Mouse (Mus musculus): ENCODE measurements at regions not wholly inside any gene's neighbourhood (a gene's known extent, or its start where the extent isn't known, plus 50 kb on each side); places are given as distances from the start of the nearest gene placed in this dataset.

DNA sequence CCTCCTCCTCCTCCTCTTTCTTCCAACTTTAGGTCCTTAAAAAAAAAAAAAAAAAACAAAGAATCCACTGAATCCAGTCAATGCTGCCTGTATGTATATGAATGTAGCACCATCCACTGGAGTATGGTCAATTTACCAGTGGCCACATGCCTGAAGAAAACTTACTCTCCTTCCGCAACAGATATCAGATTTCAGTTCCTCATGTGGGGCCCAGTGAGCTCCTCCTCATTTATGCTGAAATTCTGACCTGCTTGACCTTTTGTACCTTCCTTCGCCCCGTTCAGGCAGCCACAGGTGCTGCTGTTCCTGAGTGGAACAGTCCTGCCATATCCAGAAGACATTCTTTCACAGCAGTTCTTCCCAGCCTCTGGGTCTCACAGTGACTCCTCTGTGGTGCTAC is 161.8 kb upstream of the Vrk2 start:
- H3K9ac ChIP-seq (ENCODE audit: insufficient read depth, low read depth, low read length, poor library complexity, severe bottlenecking): no peak overlapping the region
- in situ Hi-C loops (cut with MboI; ENCODE audit: low sequenced_read_pairs in 2 of 2, unreplicated experiment in 2 of 2): no loop called here
- no peak for DNase-seq (ENCODE audit: low read depth, low spot score)
- no peaks in the 10 kb centered on the region for H3K9me3 ChIP-seq (ENCODE audit: control insufficient read depth, insufficient read depth, low read depth, low read length)
- H3K27ac ChIP-seq (ENCODE audit: insufficient read depth, low read depth, low read length, poor library complexity, severe bottlenecking): no peak overlapping the region
- no peak for TF ChIP-seq ZNF384 (IDR thresholded peaks at IDR 0.05; ENCODE audit: low read depth, low read length)
- TF ChIP-seq CHD2 (IDR thresholded peaks at IDR 0.05; ENCODE audit: low read depth, low read length): no peak
- TF ChIP-seq MAFK (IDR thresholded peaks at IDR 0.05; ENCODE audit: insufficient read depth, low read depth, low read length): no peak
- no peak for TF ChIP-seq ZC3H11A (IDR thresholded peaks at IDR 0.05; ENCODE audit: borderline replicate concordance, low read depth, low read length)
- TF ChIP-seq HCFC1 (IDR thresholded peaks at IDR 0.05; ENCODE audit: borderline replicate concordance, insufficient read depth, low read length): no peak
- H3K36me3 ChIP-seq (ENCODE audit: control insufficient read depth, insufficient read depth, low read length, poor library complexity, severe bottlenecking): no peaks in the 10 kb centered on the region
- no peak overlapping the region for H3K4me3 ChIP-seq (ENCODE audit: insufficient read depth in 1 of 2, low read depth in 1 of 2, low read length in 2 of 2, poor library complexity in 1 of 2, severe bottlenecking in 1 of 2)
- H3K4me1 ChIP-seq (ENCODE audit: control insufficient read depth in 2 of 2, insufficient read depth in 2 of 2, low read length in 2 of 2, poor library complexity in 1 of 2): 0 out of 4 replicates have a peak, but pooled peaks cover 3 to 5% of the 10 kb centered on the region in 2 experiments

GRCm38 (mm10) chr11:26753616-26754015 is 159.8 kb upstream of the Vrk2 start:
- TF ChIP-seq ZNF384 (IDR thresholded peaks at IDR 0.05; ENCODE audit: low read depth, low read length) (no peak), HCFC1 (IDR thresholded peaks at IDR 0.05; ENCODE audit: borderline replicate concordance, insufficient read depth, low read length) (no peak), MAFK (IDR thresholded peaks at IDR 0.05; ENCODE audit: insufficient read depth, low read depth, low read length) (no peak), CHD2 (IDR thresholded peaks at IDR 0.05; ENCODE audit: low read depth, low read length) (no peak), ZC3H11A (IDR thresholded peaks at IDR 0.05; ENCODE audit: borderline replicate concordance, low read depth, low read length) (no peak)
- DNase-seq (ENCODE audit: low read depth, low spot score): peak; percentile 17
- in situ Hi-C loops (cut with MboI; ENCODE audit: low sequenced_read_pairs in 2 of 2, unreplicated experiment in 2 of 2): no loop called here
- H3K36me3 ChIP-seq (ENCODE audit: control insufficient read depth, insufficient read depth, low read length, poor library complexity, severe bottlenecking): no peaks in the 10 kb centered on the region
- no peak overlapping the region for H3K9ac ChIP-seq (ENCODE audit: insufficient read depth, low read depth, low read length, poor library complexity, severe bottlenecking)
- H3K4me3 ChIP-seq (ENCODE audit: insufficient read depth in 1 of 2, low read depth in 1 of 2, low read length in 2 of 2, poor library complexity in 1 of 2, severe bottlenecking in 1 of 2): no peak overlapping the region
- no peaks in the 10 kb centered on the region for H3K9me3 ChIP-seq (ENCODE audit: control insufficient read depth, insufficient read depth, low read depth, low read length)
- H3K27ac ChIP-seq (ENCODE audit: insufficient read depth, low read depth, low read length, poor library complexity, severe bottlenecking): no peak overlapping the region
- 0 out of 4 replicates have a peak, but pooled peaks cover 3 to 5% of the 10 kb centered on the region in 2 experiments for H3K4me1 ChIP-seq (ENCODE audit: control insufficient read depth in 2 of 2, insufficient read depth in 2 of 2, low read length in 2 of 2, poor library complexity in 1 of 2)

GRCm38 (mm10) chr11:26742235-26742634 is 148.4 kb upstream of the Vrk2 start:
- no peak overlapping the region for H3K4me3 ChIP-seq (ENCODE audit: insufficient read depth in 1 of 2, low read depth in 1 of 2, low read length in 2 of 2, poor library complexity in 1 of 2, severe bottlenecking in 1 of 2)
- in situ Hi-C loops (cut with MboI; ENCODE audit: low sequenced_read_pairs in 2 of 2, unreplicated experiment in 2 of 2): no loop called here

DNA sequence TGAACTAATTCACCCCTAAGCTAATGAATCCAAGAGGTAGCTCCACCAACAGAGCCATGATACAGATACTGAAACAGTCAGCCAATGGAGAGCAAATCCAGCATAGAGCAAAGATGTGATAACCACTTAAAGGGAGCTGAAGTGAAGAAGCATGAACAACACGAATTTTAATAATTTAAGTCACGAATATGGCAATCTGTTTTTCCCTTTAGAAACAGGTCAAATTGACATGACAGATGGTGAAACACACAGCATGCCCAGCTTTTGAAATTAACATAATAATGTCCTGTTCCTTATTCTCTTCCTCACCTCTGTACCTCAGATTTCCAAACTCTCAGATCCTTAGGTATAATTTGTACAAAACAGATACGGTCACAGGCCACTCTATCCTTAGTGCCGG is 145.9 kb upstream of the Vrk2 start:
- no peaks in the 10 kb centered on the region for H3K36me3 ChIP-seq (ENCODE audit: control insufficient read depth, insufficient read depth, low read length, poor library complexity, severe bottlenecking)
- DNase-seq (ENCODE audit: low read depth, low spot score): no peak
- no peak overlapping the region for H3K9ac ChIP-seq (ENCODE audit: insufficient read depth, low read depth, low read length, poor library complexity, severe bottlenecking)
- H3K9me3 ChIP-seq (ENCODE audit: control insufficient read depth, insufficient read depth, low read depth, low read length): no peaks in the 10 kb centered on the region
- TF ChIP-seq ZNF384 (IDR thresholded peaks at IDR 0.05; ENCODE audit: low read depth, low read length) (no peak), HCFC1 (IDR thresholded peaks at IDR 0.05; ENCODE audit: borderline replicate concordance, insufficient read depth, low read length) (no peak), MAFK (IDR thresholded peaks at IDR 0.05; ENCODE audit: insufficient read depth, low read depth, low read length) (no peak), CHD2 (IDR thresholded peaks at IDR 0.05; ENCODE audit: low read depth, low read length) (no peak), ZC3H11A (IDR thresholded peaks at IDR 0.05; ENCODE audit: borderline replicate concordance, low read depth, low read length) (no peak)
- H3K27ac ChIP-seq (ENCODE audit: insufficient read depth, low read depth, low read length, poor library complexity, severe bottlenecking): no peak overlapping the region
- in situ Hi-C loops (cut with MboI; ENCODE audit: low sequenced_read_pairs in 2 of 2, unreplicated experiment in 2 of 2): no loop called here
- no peaks in the 10 kb centered on the region for H3K4me1 ChIP-seq (ENCODE audit: control insufficient read depth in 2 of 2, insufficient read depth in 2 of 2, low read length in 2 of 2, poor library complexity in 1 of 2)
- no peak overlapping the region for H3K4me3 ChIP-seq (ENCODE audit: insufficient read depth in 1 of 2, low read depth in 1 of 2, low read length in 2 of 2, poor library complexity in 1 of 2, severe bottlenecking in 1 of 2)

More at GRCm38 (mm10) chr11:26742235-26742634, 148.4 kb upstream of the Vrk2 start:
- DNase-seq (ENCODE audit: low read depth, low spot score): no peak
- no peak for TF ChIP-seq ZC3H11A (IDR thresholded peaks at IDR 0.05; ENCODE audit: borderline replicate concordance, low read depth, low read length)
- no peak for TF ChIP-seq ZNF384 (IDR thresholded peaks at IDR 0.05; ENCODE audit: low read depth, low read length)
- TF ChIP-seq CHD2 (IDR thresholded peaks at IDR 0.05; ENCODE audit: low read depth, low read length): no peak
- TF ChIP-seq HCFC1 (IDR thresholded peaks at IDR 0.05; ENCODE audit: borderline replicate concordance, insufficient read depth, low read length): no peak
- no peak for TF ChIP-seq MAFK (IDR thresholded peaks at IDR 0.05; ENCODE audit: insufficient read depth, low read depth, low read length)
- H3K27ac ChIP-seq (ENCODE audit: insufficient read depth, low read depth, low read length, poor library complexity, severe bottlenecking): no peak overlapping the region
- H3K9me3 ChIP-seq (ENCODE audit: control insufficient read depth, insufficient read depth, low read depth, low read length): no peaks in the 10 kb centered on the region
- H3K36me3 ChIP-seq (ENCODE audit: control insufficient read depth, insufficient read depth, low read length, poor library complexity, severe bottlenecking): no peaks in the 10 kb centered on the region
- H3K4me1 ChIP-seq (ENCODE audit: control insufficient read depth in 2 of 2, insufficient read depth in 2 of 2, low read length in 2 of 2, poor library complexity in 1 of 2): no peaks in the 10 kb centered on the region
- H3K9ac ChIP-seq (ENCODE audit: insufficient read depth, low read depth, low read length, poor library complexity, severe bottlenecking): no peak overlapping the region

- Histone ChIP-seq H3K4me1 (ENCODE audit: control insufficient read depth in 2 of 2, insufficient read depth in 2 of 2, low read length in 2 of 2, poor library complexity in 1 of 2) (no peaks in the 10 kb centered on the region), H3K9me3 (ENCODE audit: control insufficient read depth, insufficient read depth, low read depth, low read length) (no peaks in the 10 kb centered on the region), H3K9ac (ENCODE audit: insufficient read depth, low read depth, low read length, poor library complexity, severe bottlenecking) (no peak overlapping the region), H3K36me3 (ENCODE audit: control insufficient read depth, insufficient read depth, low read length, poor library complexity, severe bottlenecking) (no peaks in the 10 kb centered on the region), H3K4me3 (ENCODE audit: insufficient read depth in 1 of 2, low read depth in 1 of 2, low read length in 2 of 2, poor library complexity in 1 of 2, severe bottlenecking in 1 of 2) (no peak overlapping the region), H3K27ac (ENCODE audit: insufficient read depth, low read depth, low read length, poor library complexity, severe bottlenecking) (no peak overlapping the region)
- DNase-seq (ENCODE audit: low read depth, low spot score): no peak
- in situ Hi-C loops (cut with MboI; ENCODE audit: low sequenced_read_pairs in 2 of 2, unreplicated experiment in 2 of 2): no loop called here
- no peak for TF ChIP-seq ZC3H11A (IDR thresholded peaks at IDR 0.05; ENCODE audit: borderline replicate concordance, low read depth, low read length)
- no peak for TF ChIP-seq HCFC1 (IDR thresholded peaks at IDR 0.05; ENCODE audit: borderline replicate concordance, insufficient read depth, low read length)
- TF ChIP-seq ZNF384 (IDR thresholded peaks at IDR 0.05; ENCODE audit: low read depth, low read length): no peak
- TF ChIP-seq CHD2 (IDR thresholded peaks at IDR 0.05; ENCODE audit: low read depth, low read length): no peak
- no peak for TF ChIP-seq MAFK (IDR thresholded peaks at IDR 0.05; ENCODE audit: insufficient read depth, low read depth, low read length)
Observed at GRCm38 (mm10) chr11:26726969-26727368, 133.2 kb upstream of the Vrk2 start.
